Mouse (Mus musculus) left cerebral cortex, postnatal 36 days (tissue): ENCODE results near the gene Cmklr1. TPM values are rescaled to one million over a fixed set of nuclear protein-coding genes. Genes with fewer than 3 reads are reported as not detected.
A peak's percentile ranks its signal among the peaks of the same experiment; 100 is the strongest.

ENCODE experiments used
- DNase-seq, 2 experiments: peaks; one replicate each; pipeline ENCODE4 v3.0.0; 2021 to 2022; ENCODE audit warnings: low spot score in 2 of 2, mixed read lengths in 1 of 2
- intact Hi-C: fragments of 180-260 bp; cut with DNase I; formaldehyde crosslinking; loops from one replicate; pipeline ENCODE4 v1.15.1; 2025
- total RNA-seq, 2 experiments: library from RNA; stranded (reverse); gene quantifications; 2 replicates each; pipeline ENCODE4 v1.2.3; 2021

Cmklr1 gene
- total RNA-seq, 2 experiments from 2014 or later, result 2.8 to 7.7 TPM

GRCm38 (mm10) chr5:113660872-113661271, 10.6 kb upstream of the Cmklr1 start:
- DNase-seq, result no peak
- intact Hi-C loops, result no loop called here

GRCm38 (mm10) chr5:113654821-113655220, 4.6 kb upstream of the Cmklr1 start:
- intact Hi-C loops, result loop anchor here (5.0 kb wide), 1 partner anchor 32 kb away; no protein-coding TSS in a partner anchor
- no peak for DNase-seq

GRCm38 (mm10) chr5:113654206-113654605, 4.0 kb upstream of the Cmklr1 start:
- intact Hi-C loops, result loop anchor here (5.0 kb wide), 1 partner anchor 33 kb away; no protein-coding TSS in a partner anchor
- no peak for DNase-seq

- no peak for DNase-seq
- intact Hi-C loops, result loop anchor here (5.0 kb wide), 1 partner anchor 35 kb away; no protein-coding TSS in a partner anchor
Measured at GRCm38 (mm10) chr5:113652215-113652614, 2.0 kb upstream of the Cmklr1 start.

- DNase-seq, result no peak
- intact Hi-C loops, result loop anchor here (5.0 kb wide), 1 partner anchor 74 kb away; the partner anchor contains the start of gene 1700069L16Rik
Measured at GRCm38 (mm10) chr5:113648647-113649211, 1.5 kb downstream of the Cmklr1 start.

GRCm38 (mm10) chr5:113647141-113647540, 3.1 kb downstream of the Cmklr1 start:
- no peak for DNase-seq
- intact Hi-C loops, result loop anchor here (5.0 kb wide), 1 partner anchor 75 kb away; the partner anchor contains the start of gene 1700069L16Rik

GRCm38 (mm10) chr5:113644520-113644919, 5.7 kb downstream of the Cmklr1 start:
- no peak for DNase-seq

GRCm38 (mm10) chr5:113643107-113643848, 6.9 kb downstream of the Cmklr1 start:
- intact Hi-C loops, result no loop called here
- peak; percentile 35 to 37 for DNase-seq

More at GRCm38 (mm10) chr5:113644520-113644919, 5.7 kb downstream of the Cmklr1 start:
- intact Hi-C loops, result no loop called here

- intact Hi-C loops, result no loop called here
- DNase-seq, result no peak
Measured at GRCm38 (mm10) chr5:113641066-113641465, 9.2 kb downstream of the Cmklr1 start.

- no peak for DNase-seq
- intact Hi-C loops, result no loop called here
Measured at GRCm38 (mm10) chr5:113639126-113639525, 11.1 kb downstream of the Cmklr1 start.

- intact Hi-C loops, result no loop called here
- DNase-seq, result no peak
Measured at GRCm38 (mm10) chr5:113638055-113638454, 12.2 kb downstream of the Cmklr1 start.

- intact Hi-C loops, result no loop called here
- no peak for DNase-seq
Measured at GRCm38 (mm10) chr5:113637631-113638030, 12.6 kb downstream of the Cmklr1 start.

- DNase-seq, result no peak
- intact Hi-C loops, result no loop called here
Measured at GRCm38 (mm10) chr5:113635861-113636565, 14.2 kb downstream of the Cmklr1 start.

- DNase-seq, result no peak
- intact Hi-C loops, result no loop called here
Measured at GRCm38 (mm10) chr5:113634887-113635610, 15.2 kb downstream of the Cmklr1 start.

- DNase-seq, result peak; percentile 43 to 56
- intact Hi-C loops, result no loop called here
Measured at GRCm38 (mm10) chr5:113634024-113634651, 16.1 kb downstream of the Cmklr1 start.

- intact Hi-C loops, result no loop called here
- DNase-seq, result no peak
Measured at GRCm38 (mm10) chr5:113633037-113633714, 17.1 kb downstream of the Cmklr1 start.

GRCm38 (mm10) chr5:113630116-113630515, 20.1 kb downstream of the Cmklr1 start:
- no peak for DNase-seq
- intact Hi-C loops, result no loop called here

- intact Hi-C loops, result no loop called here
- no peak for DNase-seq
Measured at GRCm38 (mm10) chr5:113629248-113629647, 21.0 kb downstream of the Cmklr1 start.
